Mouse (Mus musculus) stomach, postnatal 0 days (tissue): ENCODE measurements at regions not wholly inside any gene's neighbourhood (a gene's known extent, or its start where the extent isn't known, plus 50 kb on each side); places are given as distances from the start of the nearest gene placed in this dataset.
"Not testable (repeated sequence)": the region's sequence is repeated elsewhere in the genome, so short reads cannot be mapped to it uniquely, and the experiment has no call there.

ENCODE experiments used
- ATAC-seq: fragments of 200-750 bp; cut with Nextera tagmentation; 2 replicates; pipeline ENCODE4 v1.8.0; 2017; ENCODE audit not compliant: low FRiP score, low TSS enrichment
- DNase-seq: peaks from one replicate; pipeline ENCODE4 v3.0.0-alpha.2; 2016; ENCODE audit warnings: low spot score
- H3K27ac ChIP-seq: fragments of 300-500 bp; sonication (generic); replicated peaks from 2 replicates; pipeline ENCODE4 v1.5.1; 2014; ENCODE audit warnings: mild to moderate bottlenecking, control low read depth
- H3K27me3 ChIP-seq: fragments of 300-500 bp; sonication (generic); 2 replicates; pipeline ENCODE4 v1.6.1; 2014; ENCODE audit warnings: low read length; ENCODE audit not compliant: control insufficient read depth, insufficient read depth
- H3K36me3 ChIP-seq: fragments of 300-500 bp; sonication (generic); 2 replicates; pipeline ENCODE4 v1.6.1; 2014; ENCODE audit warnings: low read length, mixed read lengths; ENCODE audit not compliant: control insufficient read depth, insufficient read depth
- H3K4me1 ChIP-seq: fragments of 300-500 bp; sonication (generic); replicated peaks from 2 replicates; pipeline ENCODE4 v1.6.1; 2014; ENCODE audit warnings: antibody characterized with exemption; ENCODE audit not compliant: control insufficient read depth, insufficient read depth
- H3K4me2 ChIP-seq: fragments of 300-500 bp; sonication (generic); replicated peaks from 2 replicates; pipeline ENCODE4 v1.6.1; 2014; ENCODE audit warnings: low read depth, mild to moderate bottlenecking, control low read depth, moderate library complexity
- H3K4me3 ChIP-seq: fragments of 300-500 bp; sonication (generic); 2 replicates; pipeline ENCODE4 v1.5.1; 2014; ENCODE audit warnings: low read depth, low read length, control low read depth
- H3K9ac ChIP-seq: fragments of 300-500 bp; sonication (generic); 2 replicates; pipeline ENCODE4 v1.6.1; 2014; ENCODE audit warnings: mild to moderate bottlenecking, low read length, control low read depth, mixed read lengths
- H3K9me3 ChIP-seq: fragments of 300-500 bp; sonication (generic); 2 replicates; pipeline ENCODE4 v1.6.1; 2016; ENCODE audit warnings: low read length; ENCODE audit not compliant: control insufficient read depth
- CTCF ChIP-seq: IDR thresholded peaks from 2 replicates; pipeline ENCODE4 v1.5.1; 2016; ENCODE audit warnings: antibody characterized with exemption, low read depth, mild to moderate bottlenecking, moderate library complexity
- EP300 ChIP-seq: optimal IDR thresholded peaks from 2 replicates; pipeline ENCODE3; 2016; ENCODE audit warnings: antibody characterized with exemption
- WGBS: fragments of 180-500 bp; shearing (Covaris S2); extraction: QIAGEN DNeasy Blood & Tissue Kit; methylation state at CpG from one replicate; pipeline ENCODE4 v1.1.7; 2014; 5-methylcytosine and 5-hydroxymethylcytosine counted together

GRCm38 (mm10) chr10:46629876-46630275, 1052.2 kb downstream of the Hace1 start:
- no peak for ATAC-seq
- Histone ChIP-seq H3K4me1 (no peaks in the 10 kb centered on the region), H3K9me3 (no peaks in the 10 kb centered on the region), H3K27ac (no peak overlapping the region), H3K9ac (no peak overlapping the region), H3K4me2 (no peak overlapping the region), H3K36me3 (no peaks in the 10 kb centered on the region), H3K4me3 (no peak overlapping the region), H3K27me3 (no peaks in the 10 kb centered on the region)
- 85% methylated on average over 1 of the region's 1 CpGs for WGBS
- TF ChIP-seq CTCF, result no peak
- no peak for TF ChIP-seq EP300
- no peak for DNase-seq

- H3K9ac ChIP-seq, result no peak overlapping the region
- no peak overlapping the region for H3K4me2 ChIP-seq
- H3K27me3 ChIP-seq, result no peaks in the 10 kb centered on the region
- no peak overlapping the region for H3K27ac ChIP-seq
- TF ChIP-seq CTCF (no peak), EP300 (no peak)
- H3K4me1 ChIP-seq, result no peaks in the 10 kb centered on the region
- H3K36me3 ChIP-seq, result no peaks in the 10 kb centered on the region
- H3K9me3 ChIP-seq, result no peaks in the 10 kb centered on the region
- no peak overlapping the region for H3K4me3 ChIP-seq
- ATAC-seq (no peak), DNase-seq (no peak)
These were observed 1085.4 kb downstream of the Hace1 start for GRCm38 (mm10) chr10:46663041-46663440.

GRCm38 (mm10) chr10:46689823-46690372, 1112.3 kb downstream of the Hace1 start:
- H3K27ac ChIP-seq, H3K4me1 ChIP-seq, DNase-seq, H3K4me2 ChIP-seq, H3K36me3 ChIP-seq, H3K9me3 ChIP-seq, ATAC-seq, H3K9ac ChIP-seq, H3K4me3 ChIP-seq, H3K27me3 ChIP-seq: not testable (repeated sequence)
- 92% methylated on average over 1 of the region's 1 CpGs for WGBS

DNA sequence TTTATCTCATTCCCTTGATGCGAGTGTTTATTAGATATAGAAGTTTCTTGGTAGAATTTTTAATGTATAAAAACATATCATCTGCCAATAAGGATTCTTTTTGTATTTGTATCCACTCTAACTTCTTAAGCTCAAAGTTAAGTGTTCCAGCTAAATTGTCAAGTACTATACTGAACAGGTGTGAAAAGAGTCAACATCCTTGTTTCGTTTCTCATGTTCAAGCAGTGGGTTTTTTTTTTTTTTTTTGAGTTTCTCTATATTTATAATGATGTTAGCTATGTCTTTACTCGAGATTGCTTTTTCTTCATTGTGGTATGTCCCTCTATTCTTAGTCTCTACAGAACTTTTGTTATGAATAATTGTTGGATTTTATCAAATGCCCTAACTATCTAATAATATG, 1115.0 kb downstream of the Hace1 start:
- Histone ChIP-seq H3K27ac (no peak overlapping the region), H3K4me2 (no peak overlapping the region), H3K4me1 (no peaks in the 10 kb centered on the region), H3K9ac (no peak overlapping the region), H3K36me3 (no peaks in the 10 kb centered on the region), H3K27me3 (no peaks in the 10 kb centered on the region), H3K4me3 (no peak overlapping the region), H3K9me3 (no peaks in the 10 kb centered on the region)
- 78% methylated on average over 3 of the region's 3 CpGs for WGBS
- DNase-seq (no peak), ATAC-seq (no peak)
- TF ChIP-seq EP300, result no peak
- no peak for TF ChIP-seq CTCF

DNA sequence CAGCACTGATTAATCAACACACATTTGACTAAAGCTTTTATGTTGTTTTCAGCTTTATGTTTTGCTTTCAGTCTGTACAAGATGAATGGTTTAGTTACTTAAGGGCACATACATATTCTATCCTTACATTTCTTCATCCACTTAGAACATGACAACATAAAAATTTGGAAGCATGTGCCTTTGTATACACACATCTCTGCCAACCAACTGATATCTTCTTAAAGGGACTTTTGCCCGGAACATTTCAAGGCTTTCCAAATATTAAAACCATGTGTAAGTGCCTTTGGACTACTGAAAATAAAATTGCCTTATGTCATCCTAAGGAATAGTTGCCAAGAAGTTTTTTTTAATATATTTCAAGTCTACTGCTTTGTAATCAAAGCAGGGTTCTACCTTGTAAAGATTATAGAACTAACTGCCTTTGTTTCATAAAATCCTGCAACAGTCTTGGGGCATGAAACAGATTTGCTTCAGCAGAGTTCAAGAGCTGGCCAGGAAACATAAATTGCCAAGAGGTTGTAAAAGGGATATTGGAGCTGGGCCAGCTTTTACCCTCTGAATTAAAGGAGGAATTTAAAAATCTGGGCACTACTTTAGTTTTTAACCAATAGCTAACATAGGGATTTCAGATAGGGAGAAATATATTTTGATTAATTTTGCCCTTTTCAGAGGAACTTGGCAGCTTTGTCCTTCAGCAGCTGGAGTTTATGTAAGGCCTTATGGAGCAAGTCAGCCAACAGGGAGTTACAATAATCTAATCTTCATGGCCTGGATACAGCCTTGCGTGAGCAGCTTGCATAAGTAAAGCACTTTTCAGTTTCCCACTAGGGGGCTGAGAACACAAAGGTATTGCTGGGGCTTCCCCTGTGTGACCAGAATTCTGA, 1120.0 kb downstream of the Hace1 start:
- peak; percentile 32; the same call in 1 of the 2 replicates for ATAC-seq
- WGBS, result 36% methylated on average over 2 of the region's 2 CpGs

GRCm38 (mm10) chr10:46701221-46701620, 1123.6 kb downstream of the Hace1 start:
- Histone ChIP-seq H3K27ac (no peak overlapping the region), H3K4me1 (no peaks in the 10 kb centered on the region), H3K4me2 (no peak overlapping the region), H3K4me3 (no peak overlapping the region), H3K27me3 (no peaks in the 10 kb centered on the region), H3K9ac (no peak overlapping the region), H3K9me3 (no peaks in the 10 kb centered on the region), H3K36me3 (no peaks in the 10 kb centered on the region)
- no peak for ATAC-seq
- no peak for DNase-seq
- 60% methylated on average over 4 of the region's 4 CpGs for WGBS
- TF ChIP-seq EP300, result no peak
- no peak for TF ChIP-seq CTCF

More for the DNA sequence above, 1120.0 kb downstream of the Hace1 start:
- no peaks in the 10 kb centered on the region for H3K36me3 ChIP-seq
- no peak overlapping the region for H3K4me3 ChIP-seq
- peak; percentile 13 for DNase-seq
- H3K27ac ChIP-seq, result no peak overlapping the region
- TF ChIP-seq EP300 (no peak), CTCF (peak; percentile 61)
- H3K27me3 ChIP-seq, result no peaks in the 10 kb centered on the region
- H3K9ac ChIP-seq, result no peak overlapping the region
- no peaks in the 10 kb centered on the region for H3K9me3 ChIP-seq
- no peaks in the 10 kb centered on the region for H3K4me1 ChIP-seq
- H3K4me2 ChIP-seq, result no peak overlapping the region

DNA sequence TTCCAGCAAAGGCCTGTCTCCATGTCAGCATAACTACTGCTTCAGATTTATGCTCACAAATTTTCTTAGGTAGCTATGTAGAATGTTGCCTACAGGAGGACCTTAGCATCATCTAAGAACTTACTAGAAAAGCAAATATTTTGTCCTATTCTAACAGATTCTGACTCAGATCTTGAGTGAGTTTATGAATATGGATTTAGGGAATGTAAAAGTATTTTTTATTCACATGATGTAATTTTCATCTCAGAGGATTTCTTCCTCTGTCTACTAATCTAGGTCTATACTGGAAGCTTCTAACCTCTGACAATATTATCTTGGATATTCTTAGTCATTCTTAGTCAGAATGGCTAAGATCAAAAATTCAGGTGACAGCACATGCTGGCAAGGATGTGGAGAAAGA, 1130.4 kb downstream of the Hace1 start:
- not testable (repeated sequence) for H3K27ac ChIP-seq, H3K4me3 ChIP-seq, DNase-seq, H3K27me3 ChIP-seq, H3K9ac ChIP-seq, H3K9me3 ChIP-seq, H3K4me1 ChIP-seq, H3K36me3 ChIP-seq, ATAC-seq, H3K4me2 ChIP-seq
